Mouse (Mus musculus) erythroblast, embryonic 14.5 days (primary cell): Measurements from ENCODE around the gene Cacna1a.

Source experiments
- GATA1 ChIP-seq: IDR thresholded peaks from 2 replicates; pipeline ENCODE4 v1.6.1; 2012; ENCODE audit warnings: low read length, inconsistent platforms, mixed read lengths
- TAL1 ChIP-seq: IDR thresholded peaks from 3 replicates; pipeline ENCODE4 v1.6.1; 2012; ENCODE audit warnings: low read length, inconsistent platforms, mixed read lengths

DNA sequence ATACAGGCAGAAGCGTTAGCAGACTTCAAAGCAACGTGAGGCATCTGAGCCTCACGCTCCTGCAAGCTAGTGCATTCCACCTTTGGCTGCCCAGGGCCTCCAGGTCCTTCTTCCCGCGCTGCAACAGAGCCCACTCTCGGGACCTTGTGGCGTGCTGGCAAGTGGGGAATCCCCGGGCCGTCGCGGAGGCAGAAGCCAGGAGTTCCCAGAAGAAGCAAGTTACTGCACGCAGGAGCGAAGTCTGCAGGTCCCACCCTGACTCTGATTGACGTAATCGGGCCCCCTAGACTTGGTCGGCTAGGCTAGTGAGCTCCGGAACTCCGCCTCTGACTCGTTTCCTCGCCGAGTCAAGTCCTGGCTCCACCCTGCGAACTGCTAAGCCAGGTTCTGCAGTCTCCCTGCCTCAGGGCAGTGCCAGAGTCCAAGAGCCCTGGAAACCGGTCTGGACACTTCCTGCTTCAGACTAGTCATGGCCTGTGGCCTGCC is 268.4 kb downstream of the Cacna1a start:
- TF ChIP-seq TAL1 (no peak), GATA1 (no peak)
